Mouse (Mus musculus) liver (tissue): ENCODE results near the gene Ptpra.
"Not testable (repeated sequence)": the region's sequence is repeated elsewhere in the genome, so short reads cannot be mapped to it uniquely, and the experiment has no call there.

Experiments
- DNase-seq: peaks from one replicate; pipeline ENCODE4 v3.0.0-alpha.2; 2020; ENCODE audit warnings: mixed read lengths

Gene Ptpra

GRCm38 (mm10) chr2:130491587-130491986 lies 41.5 kb downstream of the Ptpra start:
- DNase-seq, result peak; percentile 28

- DNase-seq, result peak; percentile 24
Observed at GRCm38 (mm10) chr2:130495114-130495513, 45.0 kb downstream of the Ptpra start.

GRCm38 (mm10) chr2:130496037-130496436 lies 46.0 kb downstream of the Ptpra start:
- no peak for DNase-seq

GRCm38 (mm10) chr2:130496931-130497330 lies 46.9 kb downstream of the Ptpra start:
- DNase-seq, result no peak

- DNase-seq, result no peak
Observed at GRCm38 (mm10) chr2:130499546-130499945, 49.5 kb downstream of the Ptpra start.

GRCm38 (mm10) chr2:130501556-130501955 lies 51.5 kb downstream of the Ptpra start:
- no peak for DNase-seq

- DNase-seq, result not testable (repeated sequence)
Observed at GRCm38 (mm10) chr2:130511616-130512015, 61.5 kb downstream of the Ptpra start.

GRCm38 (mm10) chr2:130513907-130514306 lies 63.8 kb downstream of the Ptpra start:
- no peak for DNase-seq

GRCm38 (mm10) chr2:130515791-130516190 lies 65.7 kb downstream of the Ptpra start:
- no peak for DNase-seq

- DNase-seq, result no peak
Observed at GRCm38 (mm10) chr2:130521927-130522326, 71.8 kb downstream of the Ptpra start.

- DNase-seq, result not testable (repeated sequence)
Observed at GRCm38 (mm10) chr2:130525480-130525879, 75.4 kb downstream of the Ptpra start.

GRCm38 (mm10) chr2:130528457-130528856 lies 78.4 kb downstream of the Ptpra start:
- DNase-seq, result no peak

GRCm38 (mm10) chr2:130529290-130529689 lies 79.2 kb downstream of the Ptpra start:
- no peak for DNase-seq

- no peak for DNase-seq
Observed at GRCm38 (mm10) chr2:130529925-130530324, 79.8 kb downstream of the Ptpra start.

GRCm38 (mm10) chr2:130532201-130532600 lies 82.1 kb downstream of the Ptpra start:
- DNase-seq, result no peak

- DNase-seq, result no peak
Observed at GRCm38 (mm10) chr2:130535017-130535416, 84.9 kb downstream of the Ptpra start.

- DNase-seq, result no peak
Observed at GRCm38 (mm10) chr2:130536890-130537289, 86.8 kb downstream of the Ptpra start.

- no peak for DNase-seq
Observed at GRCm38 (mm10) chr2:130538876-130539546, 88.9 kb downstream of the Ptpra start.

GRCm38 (mm10) chr2:130540266-130540665 lies 90.2 kb downstream of the Ptpra start:
- DNase-seq, result no peak

- DNase-seq, result peak; percentile 42
Observed at GRCm38 (mm10) chr2:130546957-130547356, 96.9 kb downstream of the Ptpra start.

GRCm38 (mm10) chr2:130554841-130555240 lies 104.8 kb downstream of the Ptpra start:
- DNase-seq, result no peak

GRCm38 (mm10) chr2:130556292-130556691 lies 106.2 kb downstream of the Ptpra start:
- no peak for DNase-seq

GRCm38 (mm10) chr2:130557462-130557861 lies 107.4 kb downstream of the Ptpra start:
- DNase-seq, result no peak

GRCm38 (mm10) chr2:130558015-130558414 lies 107.9 kb downstream of the Ptpra start:
- DNase-seq, result no peak
